In genomic region chr15:75392924-75393464, GRCm38 (mm10) we compare ENCODE assay signal across 7 mouse cellular contexts.
DNase-seq lines count a peak whose midpoint lies in the region; ATAC-seq and TF ChIP-seq lines count a peak whose summit lies in the region.
"Not testable (repeated sequence)": the region's sequence is repeated elsewhere in the genome, so short reads cannot be mapped to it uniquely, and the experiment has no call there.

No protein-coding gene starts in this region.

- H3K36me3 ChIP-seq in intestine, embryonic 15.5 days; liver, adult 2 months (ENCODE audit: control insufficient read depth, insufficient read depth, low read length); liver, postnatal 0 days (replicated peaks; ENCODE audit: insufficient read depth, low read length): not testable (repeated sequence)

- not testable (repeated sequence) for H3K79me2 ChIP-seq in liver, adult 2 months (ENCODE audit: control insufficient read depth, insufficient read depth, low read length)

- not testable (repeated sequence) for H3K9ac ChIP-seq in intestine, embryonic 15.5 days; liver, postnatal 0 days (replicated peaks)
- peak overlapping the region; percentile 42 for H3K9ac ChIP-seq in liver, adult 2 months (ENCODE audit: low read depth, low read length)

- TF ChIP-seq EP300 in liver, postnatal 0 days (IDR thresholded peaks at IDR 0.05; ENCODE audit: low read depth) = not testable (repeated sequence)

- H3K9me3 ChIP-seq in intestine, embryonic 15.5 days; liver, postnatal 0 days (ENCODE audit: low read length): not testable (repeated sequence)

- ATAC-seq in intestine, embryonic 15.5 days = 0 out of 2 replicates have a peak, but pooled peaks have one; percentile 43
- peak; percentile 56; the same call in 1 of the 2 replicates for ATAC-seq in liver, postnatal 0 days

- not testable (repeated sequence) for H3K4me3 ChIP-seq in intestine, embryonic 15.5 days (replicated peaks); liver, adult 2 months (ENCODE audit: insufficient read depth, low read depth, low read length); liver, postnatal 0 days (ENCODE audit: low read depth, low read length)

- 57% methylated on average over 7 of the region's 7 CpGs for WGBS in intestine, embryonic 15.5 days
- 21% methylated on average over 7 of the region's 7 CpGs for WGBS in liver, adult 2 months
- WGBS in liver, postnatal 0 days (ENCODE audit: insufficient replicate concordance) = 47% methylated on average over 7 of the region's 7 CpGs

- not testable (repeated sequence) for H3K4me1 ChIP-seq in intestine, embryonic 15.5 days (replicated peaks); liver, postnatal 0 days (ENCODE audit: insufficient read depth)
- H3K4me1 ChIP-seq in liver, adult 2 months (ENCODE audit: control insufficient read depth, insufficient read depth, low read length) = peaks cover 17% of the 10 kb centered on the region

- peak; percentile 89 for DNase-seq in kidney, adult 11 months
- DNase-seq in kidney, adult 8-10 months = peak; percentile 81 to 90
- peak; percentile 36 for DNase-seq in kidney, postnatal 14 days
- peak; percentile 98 for DNase-seq in liver, adult 2 months (ENCODE audit: extremely low read depth, low read depth, low spot score)
- DNase-seq in liver, postnatal 0 days = not testable (repeated sequence)
- peak; percentile 45 for DNase-seq in yolk sac, embryonic 10.5 days (ENCODE audit: low spot score)

- TF ChIP-seq POLR2A in liver, adult 2 months (IDR thresholded peaks at IDR 0.05; ENCODE audit: extremely low read depth, insufficient read depth, low read length) = not testable (repeated sequence)

- TF ChIP-seq CTCF in liver, adult 2 months (IDR thresholded peaks at IDR 0.05; ENCODE audit: low read depth, low read length); liver, postnatal 0 days (IDR thresholded peaks at IDR 0.05; ENCODE audit: low read depth): not testable (repeated sequence)

- H3K27me3 ChIP-seq in intestine, embryonic 15.5 days (replicated peaks); liver, adult 2 months (ENCODE audit: control insufficient read depth, insufficient read depth, low read length); liver, postnatal 0 days (ENCODE audit: insufficient read depth, low read length): not testable (repeated sequence)

- not testable (repeated sequence) for H3K4me2 ChIP-seq in intestine, embryonic 15.5 days (replicated peaks); liver, postnatal 0 days (ENCODE audit: low read depth, low read length)

- 0 out of 2 replicates have a peak overlapping the region, but pooled peaks have one; percentile 1 for H3K27ac ChIP-seq in intestine, embryonic 15.5 days
- peak overlapping the region; percentile 95 for H3K27ac ChIP-seq in liver, adult 2 months (replicated peaks; ENCODE audit: insufficient read depth, low read depth, low read length)
- peak overlapping the region; percentile 67; the same call in 1 of the 2 replicates for H3K27ac ChIP-seq in liver, postnatal 0 days (ENCODE audit: low read depth)

Comparison
In these comparisons a context has a peak if more than half of its experiments do, and no peak if none do; other contexts are left out.
1. H3K27ac ChIP-seq: peak in every context shown above with its lines; median percentile 95 in liver, adult 2 months; 67 in liver, postnatal 0 days; 1 in intestine, embryonic 15.5 days.